Mouse (Mus musculus) stomach, postnatal 0 days (tissue): ENCODE results near the gene Panx2.

Experiments used
- CTCF ChIP-seq: IDR thresholded peaks from 2 replicates; pipeline ENCODE4 v1.5.1; 2016; ENCODE audit warnings: antibody characterized with exemption, low read depth, mild to moderate bottlenecking, moderate library complexity
- EP300 ChIP-seq: optimal IDR thresholded peaks from 2 replicates; pipeline ENCODE3; 2016; ENCODE audit warnings: antibody characterized with exemption

DNA sequence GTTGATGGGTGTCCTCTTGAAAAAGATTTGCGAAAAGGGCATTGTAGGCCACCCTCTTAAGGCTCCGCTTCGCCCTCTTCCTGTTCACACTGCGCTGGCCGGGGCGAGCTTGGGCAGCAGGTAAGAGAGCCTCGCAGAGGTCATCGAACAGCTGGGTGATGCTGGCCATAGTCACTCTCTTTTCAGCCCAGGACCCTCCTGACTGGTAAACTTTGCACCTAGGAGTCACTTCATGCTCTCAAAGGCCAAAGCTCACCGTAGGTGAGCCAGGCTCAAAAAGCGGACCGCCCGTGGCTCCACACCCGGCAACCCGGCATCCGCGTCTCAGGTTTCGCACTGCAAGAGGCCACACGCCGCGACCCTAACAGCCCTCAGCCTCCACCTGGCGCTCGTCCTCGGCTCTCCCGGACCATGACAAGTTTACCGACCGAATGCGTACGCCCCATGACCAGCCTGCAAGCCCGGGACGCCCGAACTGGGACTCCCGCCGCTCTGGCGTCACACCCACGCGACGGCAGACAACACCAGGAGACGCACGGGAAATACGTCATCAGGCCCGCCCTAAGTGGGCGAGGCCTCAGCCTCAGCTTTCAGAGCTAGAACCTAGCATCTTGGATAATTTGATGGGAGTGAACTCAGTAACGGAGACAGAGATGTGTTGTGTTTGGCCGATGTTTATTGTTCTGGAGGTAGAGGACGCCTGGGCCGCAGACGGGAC is 63.3 kb downstream of the Panx2 start, which contains the start of gene Tubgcp6:
- no peak for TF ChIP-seq CTCF
- no peak for TF ChIP-seq EP300
